Comparison of ENCODE assay signal across 18 mouse cellular contexts in the genomic region with DNA sequence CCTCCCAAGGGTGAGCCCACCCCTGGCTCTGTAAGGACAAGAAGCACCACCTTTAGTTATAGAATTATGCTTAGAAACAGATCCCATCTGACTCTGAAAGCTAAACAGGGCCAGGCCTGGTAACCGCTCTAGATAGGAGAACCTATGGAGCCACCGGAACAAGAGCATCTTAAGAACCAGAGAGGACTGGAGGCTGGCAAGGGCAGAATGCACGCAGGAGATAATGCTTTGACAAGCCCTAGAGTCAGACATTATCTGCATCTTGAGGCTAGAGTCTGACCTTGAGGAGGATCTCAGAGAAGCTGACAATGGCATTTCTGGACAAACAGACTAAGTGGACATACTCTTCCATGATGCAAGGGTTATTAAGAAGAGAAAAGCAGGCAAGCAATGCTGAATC. TPM values are rescaled to one million over a fixed set of nuclear protein-coding genes. Genes with fewer than 3 reads are reported as not detected.
DNase-seq lines count a peak whose midpoint lies in the region; ATAC-seq and TF ChIP-seq lines count a peak whose summit lies in the region.
"Had no signal": no experiment of that assay in that cellular context is flagged by ENCODE, and none has a peak within 500 bp of the region (broad histone marks: within the 10 kb centered on the region; RNA-seq: fewer than 3 reads in every experiment).

No protein-coding gene starts in this region.

- H3K27me3 ChIP-seq in liver, embryonic 13.5 days: no peaks in the 10 kb centered on the region
- H3K27me3 ChIP-seq in liver, postnatal 0 days (ENCODE audit: insufficient read depth, low read length): no peaks in the 10 kb centered on the region
- H3K27me3 ChIP-seq: embryonic facial prominence, embryonic 13.5 days; heart, embryonic 12.5 days had no signal

- peaks cover 93% of the 10 kb centered on the region for H3K36me3 ChIP-seq in liver, embryonic 13.5 days
- peaks cover 88% of the 10 kb centered on the region for H3K36me3 ChIP-seq in liver, postnatal 0 days (replicated peaks; ENCODE audit: insufficient read depth, low read length)

- H3K4me2 ChIP-seq in liver, embryonic 13.5 days: no peak overlapping the region
- no peak overlapping the region for H3K4me2 ChIP-seq in liver, postnatal 0 days (ENCODE audit: low read depth, low read length)
- H3K4me2 ChIP-seq: embryonic facial prominence, embryonic 13.5 days; heart, embryonic 12.5 days; hindbrain, embryonic 14.5 days had no signal

- H3K4me1 ChIP-seq in liver, embryonic 13.5 days (replicated peaks): peaks cover 74% of the 10 kb centered on the region
- H3K4me1 ChIP-seq in liver, postnatal 0 days (ENCODE audit: insufficient read depth): peaks cover 20% of the 10 kb centered on the region
- H3K4me1 ChIP-seq: embryonic facial prominence, embryonic 13.5 days; forebrain, embryonic 10.5 days; hindbrain, embryonic 10.5 days had no signal

- peak; percentile 85 for ATAC-seq in liver, embryonic 13.5 days (ENCODE audit: low read depth)
- ATAC-seq in liver, postnatal 0 days: peak; percentile 20; the same call in 1 of the 2 replicates
- ATAC-seq: forebrain, embryonic 14.5 days had no signal

- no peak overlapping the region; the same call in 1 of the 2 replicates for H3K9ac ChIP-seq in liver, embryonic 13.5 days
- no peak overlapping the region for H3K9ac ChIP-seq in liver, postnatal 0 days (replicated peaks)
- H3K9ac ChIP-seq: embryonic facial prominence, embryonic 13.5 days; heart, embryonic 12.5 days; hindbrain, embryonic 14.5 days had no signal

- no peak for TF ChIP-seq EP300 in liver, postnatal 0 days (IDR thresholded peaks at IDR 0.05; ENCODE audit: low read depth)

- TF ChIP-seq CTCF in liver, postnatal 0 days (IDR thresholded peaks at IDR 0.05; ENCODE audit: low read depth): no peak

- peak; percentile 26 for DNase-seq in liver
- peak; percentile 27 for DNase-seq in liver, embryonic 13.5 days
- DNase-seq in liver, postnatal 0 days: no peak
- DNase-seq in cerebellum, postnatal 14 days: no peak
- DNase-seq in embryo, embryonic 10.5 days (ENCODE audit: low spot score): no peak
- DNase-seq in urinary bladder, postnatal 36 days (ENCODE audit: low spot score in 2 of 2): no peak
- DNase-seq in cerebellum, postnatal 4 days (ENCODE audit: low spot score in 2 of 2): no peak
- DNase-seq: adrenal gland, adult 2 months; adrenal gland, postnatal 25 days; cerebellum, adult 2 months; cerebellum, postnatal 10 days; gastrocnemius, postnatal 14 days had no signal

- 22% methylated on average over 3 of the region's 3 CpGs for WGBS in liver, embryonic 13.5 days (ENCODE audit: insufficient replicate concordance)
- 62% methylated on average over 3 of the region's 3 CpGs for WGBS in liver, postnatal 0 days (ENCODE audit: insufficient replicate concordance)

- H3K4me3 ChIP-seq in liver, embryonic 13.5 days (replicated peaks): no peak overlapping the region
- H3K4me3 ChIP-seq in liver, postnatal 0 days (ENCODE audit: low read depth, low read length): no peak overlapping the region
- H3K4me3 ChIP-seq: embryonic facial prominence, embryonic 13.5 days; forebrain, embryonic 10.5 days; heart, embryonic 12.5 days; hindbrain, embryonic 10.5 days had no signal

- no peaks in the 10 kb centered on the region for H3K9me3 ChIP-seq in liver, embryonic 13.5 days (replicated peaks)
- no peaks in the 10 kb centered on the region for H3K9me3 ChIP-seq in liver, postnatal 0 days (ENCODE audit: low read length)
- H3K9me3 ChIP-seq: embryonic facial prominence, embryonic 13.5 days; forebrain, embryonic 10.5 days; heart, embryonic 12.5 days; hindbrain, embryonic 10.5 days had no signal

- H3K27ac ChIP-seq in liver, embryonic 13.5 days: peak overlapping the region; percentile 57
- no peak overlapping the region for H3K27ac ChIP-seq in liver, postnatal 0 days (ENCODE audit: low read depth)
- H3K27ac ChIP-seq: embryonic facial prominence, embryonic 13.5 days; forebrain, embryonic 10.5 days; hindbrain, embryonic 10.5 days; hindbrain, embryonic 14.5 days had no signal

RNA-seq across cellular contexts. Expression of gene Max, which starts 14.5 kb away (rescaled TPM):
- polyA plus RNA-seq in liver, embryonic 13.5 days (2015; fragmentation: Nextera tagmentation; extraction: Ambion mirVana): 9.1 and 10.3 TPM in 2 replicates
- polyA plus RNA-seq in liver, postnatal 0 days (2015; fragmentation: Nextera tagmentation; extraction: Ambion mirVana): 6.3 and 7.1 TPM in 2 replicates

Comparison
In these comparisons a context has a peak if more than half of its experiments do, and no peak if none do; other contexts are left out.
1. DNase-seq: peak in liver (single experiment) and liver, embryonic 13.5 days (single experiment); none in liver, postnatal 0 days (single experiment), cerebellum, postnatal 14 days (0 of 2), embryo, embryonic 10.5 days (single experiment), urinary bladder, postnatal 36 days (0 of 2) and cerebellum, postnatal 4 days (0 of 2).